Comparison of ENCODE assay signal across 8 mouse cellular contexts in the genomic region with DNA sequence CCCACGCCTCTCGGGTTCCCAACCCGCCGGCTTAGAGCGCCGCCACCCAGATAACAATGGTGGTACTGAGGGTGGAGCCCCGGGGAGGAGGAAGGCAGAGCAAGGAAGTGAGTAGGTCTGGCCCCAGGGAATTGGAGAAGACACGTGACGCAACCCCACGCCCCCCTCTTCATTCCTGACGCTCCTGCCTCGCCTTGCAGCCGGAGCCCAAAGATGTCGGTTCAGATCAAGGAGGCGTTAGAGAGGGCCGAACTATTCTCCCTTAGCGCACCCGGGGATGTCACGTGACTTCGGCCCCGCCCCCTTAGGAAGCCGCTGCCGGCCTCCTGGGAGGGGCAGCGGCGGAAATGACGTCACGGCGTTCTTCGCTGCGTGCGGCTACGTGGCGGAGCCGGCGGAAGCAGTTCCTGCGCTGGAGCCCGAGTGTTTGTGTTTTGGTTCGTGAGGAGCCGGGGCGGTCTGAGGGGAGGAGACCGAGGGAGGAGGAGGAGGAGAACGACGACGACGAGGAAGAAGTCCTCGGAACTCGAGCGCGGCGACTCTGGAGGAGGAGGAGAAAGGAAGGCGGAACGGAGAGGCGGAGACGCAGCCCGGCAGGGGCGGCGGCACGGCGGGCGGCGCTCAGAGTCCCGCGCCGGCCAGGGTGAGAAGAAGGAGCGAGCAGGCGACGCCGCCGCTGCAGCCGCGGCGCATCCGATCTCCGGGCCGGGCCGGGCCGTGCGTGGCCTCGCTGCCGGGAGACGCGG. TPM values are rescaled to one million over a fixed set of nuclear protein-coding genes. Genes with fewer than 3 reads are reported as not detected.
DNase-seq lines count a peak whose midpoint lies in the region; ATAC-seq and TF ChIP-seq lines count a peak whose summit lies in the region.

A gene (plus strand): TSS at position 377 of the 746 bp plus-strand sequence.

- H3K9me3 ChIP-seq in embryonic facial prominence, embryonic 15.5 days (replicated peaks): no peaks in the 10 kb centered on the region
- no peaks in the 10 kb centered on the region for H3K9me3 ChIP-seq in limb, embryonic 14.5 days (ENCODE audit: control insufficient read depth, low read length)
- no peaks in the 10 kb centered on the region for H3K9me3 ChIP-seq in midbrain, postnatal 0 days (ENCODE audit: low read length)

- TF ChIP-seq CTCF in bone marrow, adult 2 months (IDR thresholded peaks at IDR 0.05; ENCODE audit: control insufficient read depth, insufficient read depth, low read length): no peak
- TF ChIP-seq CTCF in midbrain, postnatal 0 days (IDR thresholded peaks at IDR 0.05): peak; percentile 60

- H3K4me1 ChIP-seq in bone marrow, adult 2 months (ENCODE audit: control insufficient read depth, insufficient read depth, low read length): peaks cover 2% of the 10 kb centered on the region
- peaks cover 16% of the 10 kb centered on the region for H3K4me1 ChIP-seq in embryonic facial prominence, embryonic 15.5 days
- H3K4me1 ChIP-seq in limb, embryonic 14.5 days (ENCODE audit: control insufficient read depth, insufficient read depth, low read length): peaks cover 15% of the 10 kb centered on the region
- H3K4me1 ChIP-seq in midbrain, postnatal 0 days (ENCODE audit: insufficient read depth, low read length): peaks cover 5% of the 10 kb centered on the region; the same call in 1 of the 2 replicates

- peak; percentile 78 for TF ChIP-seq POLR2A in bone marrow, adult 2 months (IDR thresholded peaks at IDR 0.05; ENCODE audit: borderline replicate concordance, control insufficient read depth, low read depth, low read length)
- TF ChIP-seq POLR2A in limb, embryonic 14.5 days (IDR thresholded peaks at IDR 0.05; ENCODE audit: borderline replicate concordance, extremely low read depth, insufficient read depth, insufficient read length): peak; percentile 77; the same call in 1 of the 2 replicates

- H3K9ac ChIP-seq in embryonic facial prominence, embryonic 15.5 days: peak within 1 kb of the TSS; percentile 86
- H3K9ac ChIP-seq in limb, embryonic 14.5 days (ENCODE audit: low read depth, low read length, severe bottlenecking): peak within 1 kb of the TSS; percentile 97
- H3K9ac ChIP-seq in midbrain, postnatal 0 days (replicated peaks; ENCODE audit: low read length, poor library complexity, severe bottlenecking): peak within 1 kb of the TSS; percentile 91

- under 1% methylated on average over 77 of the region's 82 CpGs for WGBS in bone marrow, adult 2 months
- WGBS in embryonic facial prominence, embryonic 15.5 days: under 1% methylated on average over 67 of the region's 82 CpGs
- WGBS in limb, embryonic 14.5 days: under 1% methylated on average over 69 of the region's 82 CpGs
- WGBS in midbrain, postnatal 0 days: under 1% methylated on average over 73 of the region's 82 CpGs

- peak within 1 kb of the TSS; percentile 99 for H3K27ac ChIP-seq in bone marrow, adult 2 months (ENCODE audit: control insufficient read depth, insufficient read depth, low read depth, low read length, poor library complexity)
- H3K27ac ChIP-seq in embryonic facial prominence, embryonic 15.5 days (replicated peaks): peak within 1 kb of the TSS; percentile 99
- H3K27ac ChIP-seq in limb, embryonic 14.5 days (replicated peaks; ENCODE audit: low read depth, low read length): peak within 1 kb of the TSS; percentile 99
- peak within 1 kb of the TSS; percentile 99 for H3K27ac ChIP-seq in midbrain, postnatal 0 days (ENCODE audit: low read depth, low read length)

- no peaks in the 10 kb centered on the region for H3K36me3 ChIP-seq in embryonic facial prominence, embryonic 15.5 days
- H3K36me3 ChIP-seq in limb, embryonic 14.5 days (ENCODE audit: control insufficient read depth, insufficient read depth, low read length): peaks cover 3% of the 10 kb centered on the region
- H3K36me3 ChIP-seq in midbrain, postnatal 0 days (ENCODE audit: insufficient read depth, low read length): no peaks in the 10 kb centered on the region; the same call in 1 of the 2 replicates

- peak within 1 kb of the TSS; percentile 82 for H3K4me3 ChIP-seq in bone marrow, adult 2 months (replicated peaks; ENCODE audit: control insufficient read depth, low read depth, low read length)
- peak within 1 kb of the TSS; percentile 92 for H3K4me3 ChIP-seq in embryonic facial prominence, embryonic 15.5 days (replicated peaks)
- peak within 1 kb of the TSS; percentile 94 for H3K4me3 ChIP-seq in limb, embryonic 14.5 days (replicated peaks; ENCODE audit: low read length)
- peak within 1 kb of the TSS; percentile 97 for H3K4me3 ChIP-seq in midbrain, postnatal 0 days (ENCODE audit: low read depth, low read length)

- peak; percentile 96 for ATAC-seq in embryonic facial prominence, embryonic 15.5 days (ENCODE audit: insufficient number of reproducible peaks, low FRiP score, low TSS enrichment, low read depth)
- ATAC-seq in limb, embryonic 14.5 days (ENCODE audit: low FRiP score, low read depth): peak; percentile 96
- ATAC-seq in midbrain, postnatal 0 days (ENCODE audit: low FRiP score): peak; percentile 98

- peak; percentile 99 for DNase-seq in 416B (ENCODE audit: low read depth)
- DNase-seq in heart, adult 8-10 months (ENCODE audit: low spot score): peak; percentile 99
- DNase-seq in kidney, adult 9 months: peak; percentile 99
- peak; percentile 97 for DNase-seq in limb, embryonic 14.5 days (ENCODE audit: low spot score)
- peak; percentile 99 for DNase-seq in midbrain, postnatal 0 days (ENCODE audit: low spot score)
- DNase-seq in spleen, postnatal 14 days (ENCODE audit: low spot score in 2 of 2): peak; percentile 99 to 100

- H3K27me3 ChIP-seq in embryonic facial prominence, embryonic 15.5 days: no peaks in the 10 kb centered on the region
- H3K27me3 ChIP-seq in limb, embryonic 14.5 days (ENCODE audit: control insufficient read depth, insufficient read depth, low read length): no peaks in the 10 kb centered on the region
- no peaks in the 10 kb centered on the region for H3K27me3 ChIP-seq in midbrain, postnatal 0 days (ENCODE audit: insufficient read depth, low read length)

- peak within 1 kb of the TSS; percentile 66 for H3K4me2 ChIP-seq in embryonic facial prominence, embryonic 15.5 days (replicated peaks)
- peak within 1 kb of the TSS; percentile 68 for H3K4me2 ChIP-seq in limb, embryonic 14.5 days (replicated peaks; ENCODE audit: low read depth, low read length, severe bottlenecking)
- H3K4me2 ChIP-seq in midbrain, postnatal 0 days (ENCODE audit: low read depth, low read length, poor library complexity, severe bottlenecking): peak within 1 kb of the TSS; percentile 79

RNA-seq across cellular contexts. Expression of the gene that starts here (rescaled TPM):
- 14.3 and 23.3 TPM in 2 replicates for polyA plus RNA-seq in bone marrow, adult 2 months (2011; ENCODE audit: insufficient read depth, insufficient read length, low replicate concordance, missing spikeins)
- polyA plus RNA-seq in embryonic facial prominence, embryonic 15.5 days (2015; fragmentation: Nextera tagmentation; extraction: Ambion mirVana): 86.6 and 86.7 TPM in 2 replicates
- 10 to 100 TPM; 52.6 to 57.1 (median 53.8) TPM for total RNA-seq in heart, adult 8-10 months (2022)
- polyA plus RNA-seq in limb, embryonic 14.5 days (2012; rRNA removed): 35.5 and 44.7 TPM in 2 replicates
- 85.0 and 93.7 TPM in 2 replicates for polyA plus RNA-seq in limb, embryonic 14.5 days (2014; fragmentation: Nextera tagmentation; extraction: Ambion mirVana)
- 98.9 and 112 TPM in 2 replicates for total RNA-seq in midbrain, postnatal 0 days (2014; rRNA removed)
- 101 and 112 TPM in 2 replicates for polyA plus RNA-seq in midbrain, postnatal 0 days (2015; fragmentation: Nextera tagmentation; extraction: Ambion mirVana)

Comparison
In these comparisons a context has a peak if more than half of its experiments do, and no peak if none do; other contexts are left out.
1. Peak in every context shown above with its lines: DNase-seq, ATAC-seq, H3K4me3 ChIP-seq and H3K27ac ChIP-seq.